Mouse (Mus musculus) cerebellum, adult 2 months (tissue): ENCODE data around the gene Mt2.

ENCODE experiments used
- CTCF ChIP-seq: fragments of 200-500 bp; IDR thresholded peaks from 2 replicates; pipeline ENCODE4 v1.5.1; 2011; ENCODE audit warnings: low read depth, mild to moderate bottlenecking, control low read depth, low read length, moderate library complexity, borderline replicate concordance; ENCODE audit not compliant: insufficient read depth
- POLR2A ChIP-seq: fragments of 200-500 bp; IDR thresholded peaks from 2 replicates; pipeline ENCODE4 v1.6.1; 2011; ENCODE audit warnings: low read length, control low read depth, borderline replicate concordance; ENCODE audit not compliant: insufficient read depth

DNA sequence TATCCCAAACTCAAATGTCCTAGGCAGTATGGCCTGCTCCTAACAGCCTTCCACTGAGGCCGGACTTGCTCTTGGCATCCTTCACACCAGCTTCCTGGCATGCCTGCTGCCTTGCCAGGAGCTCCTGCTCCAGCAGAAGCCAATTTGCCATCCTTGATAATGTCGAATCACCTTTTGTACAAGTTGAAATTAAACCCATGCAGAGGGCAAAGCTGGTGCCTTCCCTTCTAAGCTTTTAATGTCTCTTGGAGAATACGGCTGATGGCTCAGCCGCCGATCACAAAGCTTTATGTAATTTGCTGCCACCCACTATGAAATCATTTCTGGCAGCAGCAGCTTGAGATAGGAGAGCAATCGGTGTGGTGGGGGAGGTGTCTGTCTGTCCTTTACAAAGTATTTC lies 37.2 kb downstream of the Mt2 start:
- TF ChIP-seq CTCF = no peak
- TF ChIP-seq POLR2A = no peak
